Mouse (Mus musculus) spleen, postnatal 14 days (tissue): ENCODE measurements at regions not wholly inside any gene's neighbourhood (a gene's known extent, or its start where the extent isn't known, plus 50 kb on each side); places are given as distances from the start of the nearest gene placed in this dataset.
A peak's percentile ranks its signal among the peaks of the same experiment; 100 is the strongest.

Experiments
- DNase-seq, 2 experiments: peaks; one replicate each; pipeline ENCODE4 v3.0.0; 2021 to 2022; ENCODE audit warnings: low spot score in 2 of 2

GRCm38 (mm10) chr12:16477572-16477971 lies 133.2 kb downstream of the Lpin1 start:
- DNase-seq, result no peak

GRCm38 (mm10) chr12:16474361-16475080 lies 136.2 kb downstream of the Lpin1 start:
- no peak for DNase-seq

- DNase-seq, result no peak
These were observed 153.3 kb downstream of the Lpin1 start for GRCm38 (mm10) chr12:16457419-16457818.

GRCm38 (mm10) chr12:16450771-16451435 lies 159.9 kb downstream of the Lpin1 start:
- DNase-seq, result no peak

GRCm38 (mm10) chr12:16438717-16439116 lies 172.0 kb downstream of the Lpin1 start:
- DNase-seq, result no peak

GRCm38 (mm10) chr12:16436961-16437360 lies 173.8 kb downstream of the Lpin1 start:
- no peak for DNase-seq

GRCm38 (mm10) chr12:16436255-16436654 lies 174.5 kb downstream of the Lpin1 start:
- no peak for DNase-seq

GRCm38 (mm10) chr12:16434739-16435138 lies 176.0 kb downstream of the Lpin1 start:
- DNase-seq, result no peak

- no peak for DNase-seq
These were observed 176.5 kb downstream of the Lpin1 start for GRCm38 (mm10) chr12:16434225-16434624.

- no peak for DNase-seq
These were observed 184.8 kb downstream of the Lpin1 start for GRCm38 (mm10) chr12:16425980-16426379.

GRCm38 (mm10) chr12:16424526-16424925 lies 186.2 kb downstream of the Lpin1 start:
- DNase-seq, result no peak

- DNase-seq, result no peak
These were observed 215.0 kb downstream of the Lpin1 start for GRCm38 (mm10) chr12:16395720-16396119.

- no peak for DNase-seq
These were observed 217.9 kb downstream of the Lpin1 start for GRCm38 (mm10) chr12:16392851-16393250.

GRCm38 (mm10) chr12:16391630-16392269 lies 219.0 kb downstream of the Lpin1 start:
- no peak for DNase-seq

- DNase-seq, result no peak
These were observed 219.6 kb downstream of the Lpin1 start for GRCm38 (mm10) chr12:16391163-16391562.

GRCm38 (mm10) chr12:16387035-16387434 lies 223.7 kb downstream of the Lpin1 start:
- no peak for DNase-seq

GRCm38 (mm10) chr12:16384396-16384795 lies 226.4 kb downstream of the Lpin1 start:
- DNase-seq, result no peak

- peak; percentile 29 to 50 for DNase-seq
These were observed 227.2 kb downstream of the Lpin1 start for GRCm38 (mm10) chr12:16383499-16383935.

GRCm38 (mm10) chr12:16382417-16382988 lies 228.3 kb downstream of the Lpin1 start:
- no peak for DNase-seq

GRCm38 (mm10) chr12:16381026-16381425 lies 229.7 kb downstream of the Lpin1 start:
- no peak for DNase-seq

GRCm38 (mm10) chr12:16380346-16380745 lies 230.4 kb downstream of the Lpin1 start:
- no peak for DNase-seq

- DNase-seq, result no peak
These were observed 231.4 kb downstream of the Lpin1 start for GRCm38 (mm10) chr12:16379415-16379814.
